Mouse (Mus musculus): ENCODE measurements around the gene Arfgef3. TPM values are rescaled to one million over a fixed set of nuclear protein-coding genes. Genes with fewer than 3 reads are reported as not detected.

Gene Arfgef3
- polyA plus RNA-seq (2012; rRNA removed; ENCODE audit: low replicate concordance), result 0.29 and 0.39 TPM in 2 replicates

DNA sequence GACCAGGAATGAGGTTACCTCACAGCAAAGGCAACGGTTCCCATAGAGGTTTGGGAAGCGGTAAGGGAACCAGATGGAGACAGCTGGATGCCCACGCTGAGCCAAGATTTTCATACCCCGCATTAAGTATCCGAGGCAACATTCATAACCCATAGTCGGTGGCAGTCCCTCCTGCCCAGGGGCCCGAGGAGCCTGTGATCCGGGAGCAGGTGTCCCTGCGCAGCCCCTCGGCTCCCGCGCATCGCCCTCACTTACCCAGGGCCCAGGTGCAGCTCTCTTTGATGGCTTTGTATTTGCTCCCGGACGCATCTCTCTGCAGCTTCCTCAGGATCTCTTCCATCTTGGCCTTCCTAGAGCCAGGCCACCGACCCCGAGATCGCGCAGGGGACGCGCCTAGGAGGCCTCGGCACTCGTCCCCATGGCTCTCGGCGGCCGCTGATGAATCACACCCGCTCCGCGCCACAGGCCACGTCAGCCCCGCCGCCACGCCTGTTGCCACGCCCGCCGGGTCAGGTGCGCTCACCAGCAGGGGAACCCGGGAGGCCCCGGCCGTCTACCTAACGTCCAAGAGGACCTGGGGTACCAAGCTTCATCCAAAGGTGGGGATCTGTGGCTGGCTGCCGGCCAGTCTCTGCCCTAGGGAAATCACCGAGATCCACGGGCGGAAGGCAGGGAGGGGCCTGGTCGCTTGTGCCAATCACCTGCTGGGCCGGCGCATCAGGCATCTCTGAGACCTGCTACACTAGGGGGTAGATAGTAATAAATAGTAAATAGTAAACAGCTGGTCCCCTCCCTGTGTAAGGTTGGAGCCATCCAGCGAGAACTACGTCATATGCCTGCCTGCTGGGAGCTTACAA is at the start of gene Arfgef3:
Gene Arfgef3, minus strand, starts transcription at position 664 of the 857 bp plus-strand sequence.

DNA sequence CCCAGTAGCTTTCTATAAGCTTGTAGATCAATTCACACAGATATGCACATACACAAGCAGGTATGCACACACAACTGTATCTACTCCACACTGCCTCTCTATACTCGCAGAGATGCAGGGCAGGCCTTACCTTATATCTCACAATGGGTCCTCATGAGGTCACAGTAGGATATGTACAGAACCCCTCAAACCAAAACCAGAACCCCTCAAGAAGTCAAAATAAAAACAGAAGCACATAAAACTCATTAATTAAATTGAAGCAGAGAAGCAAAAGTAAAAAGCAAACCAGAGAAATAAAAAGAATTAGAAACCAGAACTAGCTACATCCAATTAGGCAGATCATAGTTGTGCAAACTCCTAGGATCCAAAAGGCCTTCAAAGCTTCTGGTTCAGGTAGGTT is 42.9 kb upstream of the Arfgef3 start, which contains the start of gene Gm4922:
Gene Gm4922, minus strand, starts transcription at position 101 of the 400 bp plus-strand sequence.

DNA sequence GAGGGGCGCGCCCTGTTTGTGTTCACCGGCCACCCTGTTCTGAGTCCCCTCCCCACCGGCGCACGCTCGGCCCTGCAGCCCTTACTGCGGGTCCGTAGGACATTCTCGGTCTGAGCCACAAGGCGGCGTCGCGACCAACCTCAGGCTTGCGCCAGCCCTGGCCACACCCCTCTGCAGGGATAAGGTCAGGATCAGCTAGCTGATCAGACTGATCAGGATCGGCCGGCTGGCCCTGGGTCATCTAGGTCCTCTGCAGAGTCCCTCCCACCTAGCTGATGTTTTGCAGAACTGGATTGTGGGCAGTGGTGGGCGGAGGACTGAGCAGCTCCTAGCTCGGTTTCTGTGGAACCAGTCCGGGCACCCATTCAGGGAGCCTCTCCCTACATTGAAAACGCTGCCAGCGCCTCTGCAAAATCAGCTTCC is 197.9 kb downstream of the Arfgef3 start, which contains the start of gene Hebp2:
Gene Hebp2, minus strand, starts transcription at position 264 of the 423 bp plus-strand sequence.

Other genes with a start within 250 kb of the Arfgef3 start
- 4.1 and 7.1 TPM in 2 replicates for gene Hebp2, start 197.9 kb downstream of the Arfgef3 start, polyA plus RNA-seq (2012; rRNA removed; ENCODE audit: low replicate concordance)
- gene Gm4922, start 42.8 kb upstream of the Arfgef3 start, polyA plus RNA-seq (2012; rRNA removed; ENCODE audit: low replicate concordance), result not detected in 2 replicates
- 43.4 and 70.4 TPM in 2 replicates for gene Perp, start 101.1 kb upstream of the Arfgef3 start, polyA plus RNA-seq (2012; rRNA removed; ENCODE audit: low replicate concordance)